Mouse (Mus musculus): Measurements from ENCODE around the gene Pnp2. TPM values are rescaled to one million over a fixed set of nuclear protein-coding genes. Genes with fewer than 3 reads are reported as not detected.

The Pnp2 gene
- polyA plus RNA-seq, 1 experiment from 2014 or later, result 10.6 TPM

DNA sequence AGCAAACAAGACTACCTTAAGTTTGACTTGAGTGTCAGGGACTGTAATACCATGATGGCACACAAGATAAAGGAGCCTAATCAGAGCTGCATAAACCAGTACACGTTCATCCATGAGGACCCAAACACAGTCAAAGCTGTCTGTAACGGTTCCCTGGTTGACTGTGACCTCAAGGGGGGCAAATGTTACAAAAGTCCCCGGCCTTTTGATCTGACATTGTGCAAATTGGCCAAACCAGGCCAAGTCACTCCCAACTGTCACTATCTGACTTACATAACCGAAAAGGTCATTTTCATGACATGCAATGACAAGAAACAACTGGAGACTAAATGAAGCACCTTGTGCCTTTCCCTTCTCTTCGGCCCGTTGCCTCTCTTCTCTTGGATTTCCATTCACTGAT lies 53.8 kb downstream of the Pnp2 start:
- H3K4me2 ChIP-seq (ENCODE audit: low read depth, low read length), result no peak overlapping the region
- H3K27me3 ChIP-seq (ENCODE audit: control insufficient read depth, insufficient read depth, low read depth, low read length), result no peaks in the 10 kb centered on the region
- WGBS (ENCODE audit: insufficient replicate concordance), result 60% methylated on average over 6 of the region's 6 CpGs
- H3K36me3 ChIP-seq (ENCODE audit: control insufficient read depth, insufficient read depth), result no peaks in the 10 kb centered on the region
- no peak overlapping the region for H3K9ac ChIP-seq (ENCODE audit: low read depth, low read length)
- no peaks in the 10 kb centered on the region for H3K9me3 ChIP-seq (replicated peaks; ENCODE audit: control insufficient read depth, low read length)
- H3K4me1 ChIP-seq (ENCODE audit: control insufficient read depth, low read depth, low read length), result no peaks in the 10 kb centered on the region; the same call in 1 of the 2 replicates
- H3K27ac ChIP-seq (ENCODE audit: low read length), result no peak overlapping the region
- no peak for ATAC-seq (ENCODE audit: low read depth)
- no peak overlapping the region for H3K4me3 ChIP-seq (ENCODE audit: low read depth, low read length)

Other genes starting within 250 kb of the Pnp2 start
- gene Olfr748, start 248.6 kb upstream of the Pnp2 start, polyA plus RNA-seq (2015; fragmentation: Nextera tagmentation; extraction: Ambion mirVana), result not detected in 2 replicates
- gene Olfr749, start 210.9 kb upstream of the Pnp2 start, polyA plus RNA-seq (2015; fragmentation: Nextera tagmentation; extraction: Ambion mirVana), result not detected in 2 replicates
- gene Ttc5, start 170.5 kb upstream of the Pnp2 start, polyA plus RNA-seq (2015; fragmentation: Nextera tagmentation; extraction: Ambion mirVana), result 14.6 TPM in 2 replicates
- not detected in 2 replicates for gene Ccnb1ip1, start 148.3 kb upstream of the Pnp2 start, polyA plus RNA-seq (2015; fragmentation: Nextera tagmentation; extraction: Ambion mirVana)
- gene Parp2, start 148.2 kb upstream of the Pnp2 start, polyA plus RNA-seq (2015; fragmentation: Nextera tagmentation; extraction: Ambion mirVana), result 28.9 and 31.0 TPM in 2 replicates
- 3.2 and 3.7 TPM in 2 replicates for gene Tep1, start 85.4 kb upstream of the Pnp2 start, polyA plus RNA-seq (2015; fragmentation: Nextera tagmentation; extraction: Ambion mirVana)
- 0.08 and 0.11 TPM in 2 replicates for gene Klhl33, start 58.5 kb upstream of the Pnp2 start, polyA plus RNA-seq (2015; fragmentation: Nextera tagmentation; extraction: Ambion mirVana)
- gene Osgep, start 31.1 kb upstream of the Pnp2 start, polyA plus RNA-seq (2015; fragmentation: Nextera tagmentation; extraction: Ambion mirVana), result 53.3 and 54.4 TPM in 2 replicates
- gene Apex1, start 31.0 kb upstream of the Pnp2 start, polyA plus RNA-seq (2015; fragmentation: Nextera tagmentation; extraction: Ambion mirVana), result 61.8 and 61.9 TPM in 2 replicates
- 22.8 and 24.9 TPM in 2 replicates for gene Pip4p1, start 25.1 kb upstream of the Pnp2 start, polyA plus RNA-seq (2015; fragmentation: Nextera tagmentation; extraction: Ambion mirVana)
- 75.2 and 83.1 TPM in 2 replicates for gene Pnp, start 24.9 kb upstream of the Pnp2 start, polyA plus RNA-seq (2015; fragmentation: Nextera tagmentation; extraction: Ambion mirVana)
- gene Gm49342, start 11.5 kb upstream of the Pnp2 start, polyA plus RNA-seq (2015; fragmentation: Nextera tagmentation; extraction: Ambion mirVana), result not detected in 2 replicates
- 0.09 TPM in 1 of 2 replicates, not detected in the other for gene Rnase10, start 51.8 kb downstream of the Pnp2 start, polyA plus RNA-seq (2015; fragmentation: Nextera tagmentation; extraction: Ambion mirVana)
- gene Rnase9, start 85.9 kb downstream of the Pnp2 start, polyA plus RNA-seq (2015; fragmentation: Nextera tagmentation; extraction: Ambion mirVana), result not detected in 2 replicates
- not detected in 2 replicates for gene Rnase11, start 94.2 kb downstream of the Pnp2 start, polyA plus RNA-seq (2015; fragmentation: Nextera tagmentation; extraction: Ambion mirVana)
- gene Rnase12, start 101.7 kb downstream of the Pnp2 start, polyA plus RNA-seq (2015; fragmentation: Nextera tagmentation; extraction: Ambion mirVana), result 1.7 and 2.0 TPM in 2 replicates
- not detected in 2 replicates for gene Olfr750, start 118.4 kb downstream of the Pnp2 start, polyA plus RNA-seq (2015; fragmentation: Nextera tagmentation; extraction: Ambion mirVana)
- 19.7 and 23.1 TPM in 2 replicates for gene Rnase4, start 135.1 kb downstream of the Pnp2 start, polyA plus RNA-seq (2015; fragmentation: Nextera tagmentation; extraction: Ambion mirVana)
- gene Ang, start 135.2 kb downstream of the Pnp2 start, polyA plus RNA-seq (2015; fragmentation: Nextera tagmentation; extraction: Ambion mirVana), result 6.7 and 8.4 TPM in 2 replicates
- not detected in 2 replicates for gene Eddm3b, start 158.4 kb downstream of the Pnp2 start, polyA plus RNA-seq (2015; fragmentation: Nextera tagmentation; extraction: Ambion mirVana)
- 2.7 and 3.2 TPM in 2 replicates for gene Rnase6, start 167.9 kb downstream of the Pnp2 start, polyA plus RNA-seq (2015; fragmentation: Nextera tagmentation; extraction: Ambion mirVana)
- 0.27 and 2.1 TPM in 2 replicates for gene Rnase1, start 190.8 kb downstream of the Pnp2 start, polyA plus RNA-seq (2015; fragmentation: Nextera tagmentation; extraction: Ambion mirVana)
- not detected in 2 replicates for gene Rnase2b, start 206.3 kb downstream of the Pnp2 start, polyA plus RNA-seq (2015; fragmentation: Nextera tagmentation; extraction: Ambion mirVana)
- not detected in 2 replicates for gene Ang2, start 243.2 kb downstream of the Pnp2 start, polyA plus RNA-seq (2015; fragmentation: Nextera tagmentation; extraction: Ambion mirVana)
- not detected in 2 replicates for gene Ear14, start 247.4 kb downstream of the Pnp2 start, polyA plus RNA-seq (2015; fragmentation: Nextera tagmentation; extraction: Ambion mirVana)

Data from liver, embryonic 16.5 days (tissue).